Mouse (Mus musculus): ENCODE data around the gene Spsb3.

DNA sequence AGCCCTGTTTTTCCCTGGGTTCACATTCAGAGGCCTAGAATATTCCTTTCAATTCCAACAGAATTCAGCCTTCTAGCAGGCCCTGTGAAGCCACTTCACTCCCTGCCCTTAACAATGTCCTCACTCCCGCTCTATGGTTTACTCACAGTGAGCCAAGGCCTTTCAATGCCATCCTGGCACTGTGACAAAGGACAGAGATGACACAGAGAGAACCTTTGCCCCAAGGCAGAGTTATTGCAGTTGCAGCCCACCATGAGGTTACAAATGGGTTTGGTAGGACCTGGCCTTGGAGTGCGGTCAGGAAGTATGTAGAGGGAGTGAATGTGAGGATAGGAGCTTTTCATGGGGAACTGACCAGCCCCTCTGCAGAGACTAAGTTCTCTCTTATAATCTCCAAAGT, 21.1 kb downstream of the Spsb3 start:
- no peak for TF ChIP-seq CTCF (IDR thresholded peaks at IDR 0.05)
- TF ChIP-seq EP300 (IDR thresholded peaks at IDR 0.05) = no peak

Data from lung, postnatal 0 days (tissue).